Mouse (Mus musculus) testis, postnatal 10 days (tissue): ENCODE results near the gene Ppm1m.
"Not testable (repeated sequence)": the region's sequence is repeated elsewhere in the genome, so short reads cannot be mapped to it uniquely, and the experiment has no call there.

Experiments used
- DNase-seq: peaks from one replicate; pipeline ENCODE4 v3.0.0; 2021; ENCODE audit warnings: low spot score

The Ppm1m gene

DNA sequence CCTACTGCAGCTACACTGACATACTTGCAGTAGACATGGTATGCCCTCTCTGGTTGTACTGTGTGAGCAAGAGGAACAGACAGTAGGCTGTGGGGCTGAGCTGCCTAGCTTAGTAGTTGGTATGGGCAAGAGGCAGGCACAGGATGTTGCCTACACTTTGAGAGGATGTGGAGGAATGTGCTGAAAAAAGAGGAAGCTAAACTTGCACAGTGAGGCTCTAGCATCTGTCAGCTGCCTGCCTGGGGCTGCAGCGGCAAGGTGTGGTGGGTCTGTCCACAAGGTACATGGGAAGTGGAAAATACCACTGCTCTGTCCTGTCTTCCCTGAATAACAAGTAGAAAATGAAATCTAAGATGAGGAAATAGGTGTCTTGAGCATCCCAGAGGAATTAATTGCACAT lies 6.5 kb downstream of the Ppm1m start:
- no peak for DNase-seq

GRCm38 (mm10) chr9:106192024-106192423 lies 7.5 kb downstream of the Ppm1m start:
- DNase-seq, result no peak

DNA sequence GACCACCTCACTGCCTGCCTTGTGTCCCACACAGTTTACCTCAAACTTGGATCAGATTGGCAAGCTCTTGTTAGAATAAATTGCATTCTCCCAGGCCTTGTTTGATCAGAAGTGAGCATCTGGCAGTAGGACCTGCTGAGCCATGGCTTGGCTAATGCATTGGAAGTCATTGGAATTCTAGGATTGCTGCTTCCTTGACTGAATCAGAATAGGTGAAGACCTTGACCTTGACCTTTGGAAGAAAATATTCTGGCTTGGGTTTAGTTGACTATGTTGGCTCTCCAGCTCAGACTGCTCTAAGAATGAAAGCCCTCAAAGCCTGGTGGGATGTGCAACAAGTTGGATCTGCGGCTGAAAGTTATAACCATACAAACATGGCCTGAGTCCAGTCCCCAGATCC lies 8.2 kb downstream of the Ppm1m start:
- no peak for DNase-seq

- DNase-seq, result no peak
Observed at GRCm38 (mm10) chr9:106183996-106184395, 15.6 kb downstream of the Ppm1m start.

DNA sequence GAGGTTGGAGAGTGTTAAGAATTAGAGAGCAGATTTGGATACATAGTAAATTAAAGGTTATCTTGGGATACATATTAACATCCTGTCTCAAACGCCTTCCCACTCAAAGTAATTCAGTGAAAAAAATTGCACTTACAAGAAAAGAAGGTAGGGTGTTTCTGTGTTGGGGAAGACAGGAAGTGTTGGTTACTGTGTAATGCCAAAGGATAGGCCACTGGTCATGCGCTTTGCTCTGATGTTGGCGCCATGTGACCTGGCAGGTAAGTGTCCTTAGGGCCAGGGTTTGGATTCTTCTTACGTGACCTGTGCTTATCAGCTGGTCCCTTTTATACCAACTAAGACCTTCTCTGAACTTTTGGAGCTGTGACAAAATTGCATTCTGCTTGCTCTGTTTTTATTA lies 17.4 kb downstream of the Ppm1m start:
- DNase-seq, result no peak

- DNase-seq, result no peak
Observed at GRCm38 (mm10) chr9:106179964-106180363, 19.6 kb downstream of the Ppm1m start.

- no peak for DNase-seq
Observed at GRCm38 (mm10) chr9:106179454-106179853, 20.1 kb downstream of the Ppm1m start.

GRCm38 (mm10) chr9:106177799-106178198 lies 21.7 kb downstream of the Ppm1m start:
- no peak for DNase-seq

GRCm38 (mm10) chr9:106176769-106177168 lies 22.8 kb downstream of the Ppm1m start:
- DNase-seq, result no peak

- DNase-seq, result no peak
Observed at GRCm38 (mm10) chr9:106175552-106176200, 23.9 kb downstream of the Ppm1m start.

GRCm38 (mm10) chr9:106173363-106173762 lies 26.2 kb downstream of the Ppm1m start:
- no peak for DNase-seq

DNA sequence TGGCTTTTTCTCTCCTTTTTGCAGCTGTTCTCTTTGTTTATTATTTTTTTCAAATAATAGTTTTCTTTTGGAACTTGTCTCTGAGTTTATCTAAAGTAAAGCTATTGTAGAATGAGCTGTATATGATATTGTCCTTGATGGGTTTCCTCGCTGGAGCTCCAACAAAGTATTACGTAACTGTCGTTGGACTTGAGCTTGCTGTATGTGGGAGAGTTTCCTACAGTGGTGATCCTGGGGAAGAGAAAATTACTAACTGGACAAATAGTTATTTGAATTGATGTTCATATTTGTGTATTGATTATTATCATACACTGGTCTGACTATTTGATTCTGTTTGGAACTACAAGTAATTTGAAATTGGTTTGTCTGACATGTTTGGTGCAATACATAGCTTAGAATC lies 27.0 kb downstream of the Ppm1m start:
- no peak for DNase-seq

DNA sequence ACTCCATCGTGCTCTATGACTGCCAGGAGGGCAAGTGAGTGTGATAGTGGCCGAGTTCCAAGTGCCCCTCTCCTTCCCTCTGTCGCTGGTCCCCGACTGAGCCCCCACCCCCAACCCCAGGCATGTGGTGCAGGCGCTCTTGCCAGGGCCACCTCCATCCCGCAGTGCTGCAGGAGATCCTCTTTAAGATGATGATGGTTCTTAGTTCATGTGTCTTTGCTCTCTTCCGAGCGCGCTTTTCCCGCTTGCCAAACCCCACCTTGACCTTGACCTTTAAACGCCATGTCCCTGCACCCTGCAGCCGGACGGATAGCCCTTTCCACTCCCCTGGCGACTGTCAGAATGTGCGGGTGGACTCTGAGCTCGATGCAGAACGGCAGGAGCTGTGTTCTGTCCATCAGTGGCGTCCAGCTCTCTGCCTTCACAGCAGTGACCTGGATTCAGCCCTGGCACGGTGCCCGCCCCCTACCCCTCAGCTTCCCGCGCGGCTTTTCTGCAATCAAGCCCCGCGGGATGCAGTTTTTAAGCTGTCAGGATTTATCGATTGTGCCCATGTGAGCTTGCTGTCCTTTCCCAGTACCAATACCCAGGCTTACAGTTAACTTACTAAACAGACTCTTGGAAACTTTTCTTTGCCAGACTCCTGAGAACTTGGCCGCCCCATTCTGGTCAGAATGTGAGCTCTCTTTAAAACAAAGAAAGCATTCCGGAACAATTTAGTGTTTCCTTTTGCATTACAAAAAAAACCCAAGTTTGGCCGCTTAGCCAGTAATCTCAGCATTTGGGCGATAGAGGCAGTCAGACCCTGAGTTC lies 28.0 kb downstream of the Ppm1m start:
- DNase-seq, result peak; percentile 89

DNA sequence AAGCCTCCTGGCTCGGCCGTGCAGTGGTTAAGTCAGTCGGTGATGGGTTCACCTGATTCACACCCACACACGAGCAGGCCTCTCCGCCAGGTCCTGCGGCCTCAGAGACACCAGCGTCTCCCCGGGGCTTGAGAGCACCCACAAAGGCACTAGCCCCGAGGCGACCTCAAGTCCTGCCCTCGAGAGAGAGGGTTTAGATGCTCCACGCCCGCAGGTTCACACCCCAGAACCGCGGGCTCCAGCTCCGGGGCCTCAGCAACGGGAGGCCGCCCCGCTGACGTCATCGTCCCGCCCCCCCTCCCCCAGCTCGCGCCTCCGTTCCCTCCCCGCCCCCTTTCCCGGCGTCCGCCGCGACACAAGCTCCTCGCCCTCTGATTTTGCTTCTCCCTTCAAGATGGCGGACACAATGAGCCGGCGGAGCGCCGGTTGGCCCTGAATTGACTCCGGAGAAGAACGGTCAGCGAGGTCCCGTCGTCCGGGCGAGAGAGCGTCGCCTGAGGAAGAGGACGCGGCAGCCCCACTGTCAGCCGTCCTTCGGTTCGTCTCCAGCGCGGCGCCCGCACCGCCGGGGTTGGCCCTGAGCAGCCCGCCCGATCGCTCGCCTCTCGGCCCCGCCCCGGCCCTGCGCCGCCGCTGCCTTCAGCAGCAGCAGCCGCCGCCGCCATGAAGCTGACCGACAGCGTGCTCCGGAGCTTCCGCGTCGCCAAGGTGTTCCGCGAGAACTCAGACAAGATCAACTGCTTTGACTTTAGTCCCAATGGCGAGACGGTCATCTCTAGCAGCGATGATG lies 28.8 kb downstream of the Ppm1m start, which contains the start of gene Wdr82:
TSS of gene Wdr82 (plus strand) at position 373 of the 790 bp plus-strand sequence.
- peak; percentile 93 for DNase-seq

DNA sequence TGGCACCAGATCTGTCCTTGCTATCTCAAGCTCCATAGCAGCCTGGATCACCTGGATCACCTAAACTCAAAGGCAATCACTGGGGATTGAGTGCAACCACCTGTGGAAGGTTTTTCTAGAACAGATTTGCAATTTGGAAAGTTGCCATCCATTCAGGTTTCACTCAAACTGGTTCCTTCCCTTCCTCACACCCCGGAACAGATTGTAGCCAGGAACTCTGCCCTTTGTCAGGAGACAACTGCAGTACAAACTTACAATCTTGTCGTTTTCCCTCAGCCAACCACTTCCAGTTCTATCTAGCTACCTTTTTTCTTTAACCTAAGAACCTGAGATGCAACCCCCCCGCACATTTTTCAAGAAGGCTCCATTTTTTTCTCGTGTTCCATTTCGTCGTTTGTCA lies 29.6 kb downstream of the Ppm1m start:
- DNase-seq, result no peak

GRCm38 (mm10) chr9:106169006-106169405 lies 30.5 kb downstream of the Ppm1m start:
- not testable (repeated sequence) for DNase-seq

DNA sequence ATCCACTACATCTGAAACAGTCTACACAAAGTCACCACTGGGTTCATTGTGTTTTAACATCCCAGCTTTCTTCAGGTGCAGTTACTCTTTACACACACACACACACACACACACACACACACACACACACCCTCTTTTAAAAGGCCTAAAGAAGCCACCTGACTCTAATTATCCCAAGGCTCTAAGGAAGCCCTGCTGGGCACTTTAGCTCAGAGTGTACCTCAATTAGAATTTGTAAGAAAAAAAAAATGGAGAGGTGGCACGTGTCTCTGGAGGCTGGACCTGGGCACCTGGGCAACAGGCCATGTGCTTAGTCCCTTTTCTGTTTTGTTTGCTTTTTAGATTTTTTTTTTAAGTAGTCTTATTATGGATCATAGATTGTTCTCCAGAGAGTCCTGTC lies 31.8 kb downstream of the Ppm1m start:
- no peak for DNase-seq

DNA sequence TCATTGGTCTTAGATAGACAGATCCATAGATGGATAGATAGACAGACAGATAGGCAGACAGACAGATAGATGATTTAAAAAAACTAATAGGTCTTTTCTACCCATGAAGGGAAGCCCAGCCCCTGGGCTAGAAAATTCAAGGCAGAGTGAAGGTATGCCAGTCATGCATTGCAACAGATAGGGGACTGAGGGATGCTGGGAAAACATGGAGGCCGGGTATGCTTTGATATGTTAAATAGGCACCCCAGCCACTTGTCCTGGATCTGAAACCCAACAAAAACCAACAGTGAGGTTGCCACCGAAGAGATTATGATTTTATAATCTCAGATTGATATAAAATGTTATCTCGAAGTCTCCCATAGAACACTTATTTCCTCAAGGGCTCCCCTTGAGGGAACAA lies 32.3 kb downstream of the Ppm1m start:
- no peak for DNase-seq

GRCm38 (mm10) chr9:106166709-106167108 lies 32.8 kb downstream of the Ppm1m start:
- DNase-seq, result no peak

GRCm38 (mm10) chr9:106160426-106160825 lies 39.1 kb downstream of the Ppm1m start:
- DNase-seq, result no peak

- peak; percentile 99 for DNase-seq
Observed at GRCm38 (mm10) chr9:106159784-106160301, 39.7 kb downstream of the Ppm1m start.

DNA sequence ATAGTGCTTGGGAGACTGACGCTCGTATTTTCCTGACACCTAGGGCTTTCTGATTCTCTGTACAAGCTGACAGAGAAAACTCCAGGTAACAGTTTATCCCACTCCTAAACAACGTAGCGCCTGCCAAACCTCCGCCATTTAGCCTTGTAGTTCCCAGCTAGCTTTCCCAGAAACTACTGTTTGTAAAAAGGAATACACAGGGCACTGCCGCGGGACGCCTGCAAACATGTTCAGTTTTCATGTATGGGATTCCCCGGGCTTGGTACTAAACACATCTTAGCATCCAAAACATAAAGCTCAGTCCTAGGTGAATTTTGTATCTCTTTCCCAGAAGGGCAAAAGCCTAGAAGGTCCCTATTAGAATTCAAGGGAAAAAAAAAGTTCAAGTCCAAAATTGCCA lies 40.3 kb downstream of the Ppm1m start:
- no peak for DNase-seq
